Mouse (Mus musculus): ENCODE measurements around the gene Zfp622. TPM values are rescaled to one million over a fixed set of nuclear protein-coding genes. Genes with fewer than 3 reads are reported as not detected.
"Not testable (repeated sequence)": the region's sequence is repeated elsewhere in the genome, so short reads cannot be mapped to it uniquely, and the experiment has no call there.

Gene Zfp622
- polyA plus RNA-seq, 1 experiment: 13.5 TPM

- DNase-seq (ENCODE audit: low read depth): no peak
Measured at GRCm38 (mm10) chr15:25971596-25971995, 12.6 kb upstream of the Zfp622 start.

GRCm38 (mm10) chr15:25972758-25973157 lies 11.4 kb upstream of the Zfp622 start:
- no peak for DNase-seq (ENCODE audit: low read depth)

- no peak for DNase-seq (ENCODE audit: low read depth)
Measured at GRCm38 (mm10) chr15:25974352-25974751, 9.8 kb upstream of the Zfp622 start.

GRCm38 (mm10) chr15:25975810-25976209 lies 8.4 kb upstream of the Zfp622 start:
- DNase-seq (ENCODE audit: low read depth): no peak

GRCm38 (mm10) chr15:25983614-25984013 lies 552 bp upstream of the Zfp622 start:
- not testable (repeated sequence) for DNase-seq (ENCODE audit: low read depth)

- DNase-seq (ENCODE audit: low read depth): no peak
Measured at GRCm38 (mm10) chr15:25984734-25985492, 747 bp downstream of the Zfp622 start.

GRCm38 (mm10) chr15:25992992-25993727 lies 9.0 kb downstream of the Zfp622 start:
- no peak for DNase-seq (ENCODE audit: low read depth)

- no peak for DNase-seq (ENCODE audit: low read depth)
Measured at GRCm38 (mm10) chr15:25995521-25995920, 11.4 kb downstream of the Zfp622 start.

GRCm38 (mm10) chr15:25999545-25999944 lies 15.4 kb downstream of the Zfp622 start:
- DNase-seq (ENCODE audit: low read depth): not testable (repeated sequence)

- no peak for DNase-seq (ENCODE audit: low read depth)
Measured at GRCm38 (mm10) chr15:26008621-26009020, 24.5 kb downstream of the Zfp622 start.

- DNase-seq (ENCODE audit: low read depth): no peak
Measured at GRCm38 (mm10) chr15:26012891-26013290, 28.7 kb downstream of the Zfp622 start.

- no peak for DNase-seq (ENCODE audit: low read depth)
Measured at GRCm38 (mm10) chr15:26015979-26016665, 32.0 kb downstream of the Zfp622 start.

GRCm38 (mm10) chr15:26021721-26022120 lies 37.6 kb downstream of the Zfp622 start:
- DNase-seq (ENCODE audit: low read depth): no peak

- no peak for DNase-seq (ENCODE audit: low read depth)
Measured at GRCm38 (mm10) chr15:26022636-26023035, 38.5 kb downstream of the Zfp622 start.

- DNase-seq (ENCODE audit: low read depth): no peak
Measured at GRCm38 (mm10) chr15:26031692-26032091, 47.5 kb downstream of the Zfp622 start.

GRCm38 (mm10) chr15:26040567-26040966 lies 56.4 kb downstream of the Zfp622 start:
- no peak for DNase-seq (ENCODE audit: low read depth)

- DNase-seq (ENCODE audit: low read depth): no peak
Measured at GRCm38 (mm10) chr15:26041196-26041947, 57.2 kb downstream of the Zfp622 start.

All from gonadal fat pad, adult 2 months (tissue).